Mouse (Mus musculus): ENCODE measurements around the gene Slc35g1. TPM values are rescaled to one million over a fixed set of nuclear protein-coding genes. Genes with fewer than 3 reads are reported as not detected.
"Not testable (repeated sequence)": the region's sequence is repeated elsewhere in the genome, so short reads cannot be mapped to it uniquely, and the experiment has no call there.

The Slc35g1 gene
- total RNA-seq, 1 experiment from 2014 or later: 2.1 TPM

DNA sequence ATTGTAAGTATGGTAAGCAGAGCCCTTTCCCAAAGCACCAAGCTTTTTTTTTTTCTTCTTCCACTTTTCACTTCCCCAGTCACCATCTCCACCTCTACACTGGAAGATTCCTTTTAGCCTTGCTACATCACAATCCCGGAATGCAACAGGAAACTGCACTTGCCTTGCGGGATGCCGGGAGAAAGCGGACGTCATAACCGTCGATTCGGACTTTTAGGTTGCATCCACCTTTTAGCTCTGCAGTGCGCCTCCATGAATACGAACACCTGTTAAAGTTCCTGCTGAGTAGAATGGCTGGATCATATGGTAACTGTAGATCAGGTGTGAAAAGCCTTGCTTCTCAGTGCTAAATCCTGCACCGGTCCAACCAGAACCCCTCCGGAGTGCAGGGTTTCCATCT is 12.0 kb upstream of the Slc35g1 start:
- ATAC-seq (ENCODE audit: extremely low read depth, insufficient number of reproducible peaks, low FRiP score, poor library complexity, severe bottlenecking): no peak

DNA sequence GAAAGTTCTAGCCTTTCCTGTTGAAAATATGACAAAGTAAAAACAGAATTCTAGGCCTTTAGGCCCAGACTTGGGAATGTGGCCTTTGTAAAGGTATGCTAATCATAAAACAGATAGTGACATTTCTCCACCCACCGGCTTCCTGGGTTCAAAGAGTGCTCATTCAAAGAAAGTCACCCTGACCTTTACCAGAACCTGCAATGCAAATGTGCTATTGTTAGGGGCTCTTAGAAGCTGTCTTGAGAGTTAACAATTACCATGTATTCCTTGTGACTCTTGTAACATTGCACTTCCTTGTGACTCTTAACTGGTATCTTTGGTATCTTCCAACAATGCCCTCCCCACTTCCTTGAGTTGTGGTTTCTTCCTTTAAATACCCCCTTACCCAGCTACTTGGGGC is 8.8 kb upstream of the Slc35g1 start:
- ATAC-seq (ENCODE audit: extremely low read depth, insufficient number of reproducible peaks, low FRiP score, poor library complexity, severe bottlenecking): not testable (repeated sequence)

DNA sequence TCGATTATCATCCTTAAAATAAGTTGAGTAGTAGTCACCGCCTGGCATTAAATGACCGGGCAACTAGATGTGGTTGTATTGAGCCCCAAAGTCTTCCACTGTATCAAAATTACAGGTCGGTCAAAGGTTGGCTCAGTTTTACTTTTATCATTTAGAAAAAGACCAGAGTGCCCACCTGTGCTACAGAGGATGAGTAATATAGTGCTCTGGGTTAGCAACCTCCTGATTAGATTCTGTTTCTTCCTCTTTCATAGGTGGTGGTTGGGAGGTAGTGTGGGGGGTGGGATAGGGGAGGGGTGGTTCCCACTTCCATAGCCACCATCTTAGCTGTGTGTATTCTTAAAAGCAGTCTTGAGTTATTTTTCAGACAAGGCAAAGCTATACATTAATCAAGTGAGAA is 7.9 kb upstream of the Slc35g1 start:
- no peak for ATAC-seq (ENCODE audit: extremely low read depth, insufficient number of reproducible peaks, low FRiP score, poor library complexity, severe bottlenecking)

DNA sequence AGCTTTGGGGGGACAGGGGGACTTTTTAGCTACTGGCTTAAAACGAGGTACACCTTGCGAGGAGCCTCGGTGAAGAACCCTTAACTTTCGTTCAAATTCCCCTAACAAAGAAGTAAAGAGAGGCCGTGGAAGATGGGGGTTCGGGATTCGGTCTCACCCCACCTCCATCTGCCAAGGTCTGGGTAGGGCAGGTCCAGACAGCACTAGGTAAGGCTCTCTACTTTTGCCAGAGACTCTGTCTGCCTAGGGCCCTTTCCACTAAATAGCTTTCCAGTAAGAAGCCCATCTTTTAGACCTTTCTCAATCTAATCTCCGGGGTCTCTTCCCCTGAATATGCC is 822 bp downstream of the Slc35g1 start:
- ATAC-seq (ENCODE audit: extremely low read depth, insufficient number of reproducible peaks, low FRiP score, poor library complexity, severe bottlenecking): no peak

DNA sequence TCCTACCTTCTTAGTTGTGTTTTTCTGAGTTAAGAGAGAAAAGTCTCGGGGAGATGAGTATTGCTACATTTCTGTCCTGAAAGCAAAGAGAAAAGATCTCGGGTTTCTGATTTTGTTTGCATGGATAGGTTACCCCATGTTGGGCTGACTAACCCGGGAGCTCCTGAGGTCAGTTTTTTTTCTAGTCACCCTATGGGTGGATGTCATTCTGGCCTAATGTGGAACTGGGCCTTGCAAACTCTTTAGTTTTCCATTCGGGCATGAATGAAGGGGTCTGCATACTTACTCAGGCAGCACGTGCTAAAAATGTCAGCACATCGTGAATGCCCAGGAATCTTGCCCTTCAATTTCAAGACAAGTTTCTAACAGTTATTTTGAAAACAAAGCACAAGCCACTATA is 1.2 kb downstream of the Slc35g1 start:
- ATAC-seq (ENCODE audit: extremely low read depth, insufficient number of reproducible peaks, low FRiP score, poor library complexity, severe bottlenecking): no peak

DNA sequence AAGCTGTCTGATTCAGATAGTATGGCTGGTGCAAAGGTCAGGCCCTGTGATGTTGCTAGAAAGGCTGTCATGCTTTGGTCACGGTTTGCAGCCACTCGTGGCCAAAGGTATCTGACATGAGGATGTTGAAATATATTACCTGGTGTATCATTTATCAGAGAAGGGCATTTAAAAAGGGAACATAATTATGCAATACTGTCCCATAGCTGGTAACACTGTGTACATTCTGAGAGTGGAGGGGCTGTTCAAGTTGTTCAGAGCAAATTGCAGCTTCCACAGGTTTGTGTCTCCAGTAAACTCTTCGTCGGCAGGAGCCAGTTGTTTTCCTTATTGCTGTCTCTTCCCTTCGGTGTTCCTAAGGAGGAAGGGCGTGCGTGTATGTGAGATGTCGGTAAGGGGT is 3.2 kb downstream of the Slc35g1 start:
- ATAC-seq (ENCODE audit: extremely low read depth, insufficient number of reproducible peaks, low FRiP score, poor library complexity, severe bottlenecking): no peak

DNA sequence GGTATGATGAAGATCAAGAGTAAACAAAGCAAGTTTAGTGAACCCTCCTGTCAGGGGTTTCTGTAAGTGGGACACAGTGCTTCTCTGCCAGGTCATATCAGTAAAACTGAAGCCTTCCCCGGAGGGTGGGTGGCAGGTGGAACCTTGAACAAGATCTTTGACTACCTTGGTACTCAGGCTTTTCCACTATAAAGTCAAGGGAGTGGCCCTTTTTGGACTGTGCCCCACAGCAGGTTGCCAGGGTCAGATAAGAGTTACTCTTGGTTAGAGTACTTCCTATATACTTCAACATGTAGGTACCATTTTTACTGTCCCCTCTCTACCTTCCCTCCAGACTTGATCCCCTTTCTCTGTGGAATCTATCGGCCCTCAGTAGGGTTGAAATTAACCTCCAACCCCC is 5.1 kb downstream of the Slc35g1 start:
- ATAC-seq (ENCODE audit: extremely low read depth, insufficient number of reproducible peaks, low FRiP score, poor library complexity, severe bottlenecking): no peak

DNA sequence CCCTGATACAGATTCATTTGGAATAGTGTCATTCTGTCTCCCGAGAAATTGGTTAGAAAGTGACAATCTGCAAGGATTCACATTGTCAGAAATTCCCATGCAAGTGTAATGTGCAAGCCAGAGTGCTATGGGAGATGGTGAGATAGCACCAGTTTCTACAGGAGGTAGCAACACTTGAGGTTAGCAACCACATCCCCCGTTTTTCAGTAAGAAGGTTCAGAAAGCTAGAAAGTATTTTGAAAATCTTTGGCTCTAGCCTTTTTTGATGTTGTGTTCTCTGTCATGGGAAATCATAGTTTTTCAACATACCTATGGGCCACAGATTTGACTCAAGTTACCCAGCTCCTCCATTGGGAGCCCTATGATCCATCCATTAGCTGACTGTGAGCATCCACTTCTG is 5.6 kb downstream of the Slc35g1 start:
- ATAC-seq (ENCODE audit: extremely low read depth, insufficient number of reproducible peaks, low FRiP score, poor library complexity, severe bottlenecking): no peak

DNA sequence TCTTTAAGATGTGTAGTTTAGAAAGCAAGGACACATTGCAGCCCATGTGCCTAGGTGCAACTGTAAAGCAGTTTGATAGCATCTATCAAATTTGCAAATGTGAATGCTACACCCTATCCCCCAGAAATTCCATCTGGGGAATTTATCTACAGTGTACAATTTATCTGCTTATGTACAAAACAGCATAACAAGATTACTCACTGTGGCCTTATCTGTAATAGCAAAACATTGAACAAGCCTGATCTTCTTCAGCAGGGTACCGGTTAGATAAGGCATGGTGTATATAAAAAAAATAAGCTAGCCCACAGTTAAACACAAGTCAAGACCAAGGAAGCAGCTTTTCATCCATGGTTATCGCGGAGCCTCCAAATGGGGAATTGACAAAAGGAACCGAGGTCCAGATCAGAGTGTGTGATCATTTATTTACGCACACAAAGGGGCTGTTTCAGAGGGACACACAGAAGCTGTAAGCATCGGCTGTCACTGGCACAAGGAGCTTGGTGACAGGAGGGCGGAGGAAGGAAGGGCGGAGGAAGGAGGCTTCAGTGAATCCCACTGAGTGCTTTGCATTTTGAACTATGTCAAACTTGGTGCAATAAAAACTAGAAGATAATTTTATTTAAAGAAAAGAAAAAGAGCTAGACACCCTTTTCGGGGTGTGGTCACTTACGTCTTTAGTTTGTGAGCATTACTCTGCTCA is 14.7 kb downstream of the Slc35g1 start:
- no peak for ATAC-seq (ENCODE audit: extremely low read depth, insufficient number of reproducible peaks, low FRiP score, poor library complexity, severe bottlenecking)

DNA sequence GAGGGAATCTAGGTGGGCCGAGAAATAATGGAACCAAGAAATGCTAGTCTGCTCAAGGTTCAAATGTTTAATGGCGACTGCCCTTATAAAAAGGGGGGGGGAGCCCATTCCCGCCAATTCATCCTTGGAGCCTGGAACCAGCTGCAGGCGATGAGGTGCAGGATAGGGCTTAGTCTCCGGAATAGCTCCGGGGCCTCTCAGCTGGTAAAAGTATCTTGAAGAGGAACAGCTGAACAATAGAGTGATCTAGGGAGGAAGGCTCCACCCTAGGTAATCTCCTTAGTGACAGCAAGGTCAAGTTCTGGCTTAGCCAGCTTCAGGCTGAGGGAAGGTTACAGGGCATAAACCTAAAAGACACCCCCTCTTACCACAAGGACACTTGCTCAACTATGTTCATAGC is 18.1 kb downstream of the Slc35g1 start:
- ATAC-seq (ENCODE audit: extremely low read depth, insufficient number of reproducible peaks, low FRiP score, poor library complexity, severe bottlenecking): no peak

DNA sequence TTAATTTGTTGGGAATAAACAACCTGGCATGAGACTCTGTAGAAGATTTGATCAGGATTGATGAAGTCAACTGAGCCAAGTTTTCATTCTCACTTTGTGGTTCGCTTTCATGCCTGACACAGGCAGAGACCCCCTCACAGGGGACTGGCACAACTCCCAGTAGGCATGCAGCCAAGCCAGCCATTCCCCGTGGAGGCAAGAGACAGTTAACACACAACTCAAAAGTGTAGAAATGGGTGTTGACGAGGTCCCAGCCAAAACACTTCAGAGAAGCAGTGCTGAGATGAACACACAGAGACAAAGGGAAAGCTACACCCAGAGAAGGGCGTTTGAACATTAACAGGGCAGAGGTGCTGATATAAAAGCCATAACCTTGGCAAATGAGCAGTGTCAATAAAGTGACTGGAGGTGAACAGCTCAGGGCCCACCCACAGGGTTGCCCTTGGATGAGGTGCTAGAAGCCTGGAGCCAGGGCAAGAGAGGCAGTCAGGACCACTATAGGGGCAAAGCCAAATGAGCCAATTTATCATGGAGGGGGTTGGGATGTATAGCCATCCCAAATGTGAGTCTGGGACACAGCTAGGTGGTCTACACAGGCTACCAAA is 23.1 kb downstream of the Slc35g1 start:
- ATAC-seq (ENCODE audit: extremely low read depth, insufficient number of reproducible peaks, low FRiP score, poor library complexity, severe bottlenecking): no peak

DNA sequence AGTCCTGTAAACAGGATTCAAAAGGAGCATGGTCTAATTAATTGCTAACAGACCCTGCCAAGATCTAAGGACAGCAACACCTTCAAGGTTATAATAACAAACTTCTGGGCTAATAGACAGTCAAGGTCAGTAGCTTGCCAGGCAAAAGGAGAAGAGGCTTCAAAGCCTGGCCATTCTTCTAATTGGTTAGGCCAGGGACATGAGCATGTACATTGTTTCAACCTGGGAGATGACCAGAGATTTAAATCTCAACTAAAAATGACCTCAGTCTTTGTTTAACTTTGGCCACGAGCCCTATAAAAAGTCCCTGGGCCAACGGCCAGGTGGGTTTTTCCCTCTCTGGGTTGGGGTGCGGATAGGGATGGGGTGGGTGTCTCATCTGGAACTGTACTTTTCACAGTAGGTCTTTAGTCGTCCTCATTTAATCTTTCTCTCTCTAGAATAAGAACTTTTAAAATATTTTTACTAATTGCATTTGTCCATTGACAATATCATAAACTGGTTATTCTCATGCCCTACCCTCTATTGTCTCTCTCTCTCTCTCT is 25.0 kb downstream of the Slc35g1 start:
- no peak for ATAC-seq (ENCODE audit: extremely low read depth, insufficient number of reproducible peaks, low FRiP score, poor library complexity, severe bottlenecking)

DNA sequence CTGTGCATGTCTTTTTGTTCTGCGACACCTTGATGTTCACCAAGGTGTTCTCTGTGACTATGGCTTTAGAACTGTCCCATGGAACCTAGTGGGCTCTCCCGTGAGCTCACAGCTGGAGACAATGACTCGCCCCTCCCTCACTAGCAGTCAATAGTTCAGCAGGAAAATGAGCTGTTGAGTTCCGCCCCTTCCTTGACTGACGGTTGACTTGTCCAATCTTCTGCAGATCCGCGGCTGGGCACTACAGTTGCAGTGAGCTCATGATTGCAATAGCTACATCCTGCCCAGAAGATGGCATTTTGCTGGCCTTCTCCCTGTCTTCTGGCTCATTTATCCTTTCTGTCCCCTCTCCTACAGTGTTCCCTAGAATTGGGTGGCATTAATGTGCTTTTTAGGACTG is 25.7 kb downstream of the Slc35g1 start:
- no peak for ATAC-seq (ENCODE audit: extremely low read depth, insufficient number of reproducible peaks, low FRiP score, poor library complexity, severe bottlenecking)

DNA sequence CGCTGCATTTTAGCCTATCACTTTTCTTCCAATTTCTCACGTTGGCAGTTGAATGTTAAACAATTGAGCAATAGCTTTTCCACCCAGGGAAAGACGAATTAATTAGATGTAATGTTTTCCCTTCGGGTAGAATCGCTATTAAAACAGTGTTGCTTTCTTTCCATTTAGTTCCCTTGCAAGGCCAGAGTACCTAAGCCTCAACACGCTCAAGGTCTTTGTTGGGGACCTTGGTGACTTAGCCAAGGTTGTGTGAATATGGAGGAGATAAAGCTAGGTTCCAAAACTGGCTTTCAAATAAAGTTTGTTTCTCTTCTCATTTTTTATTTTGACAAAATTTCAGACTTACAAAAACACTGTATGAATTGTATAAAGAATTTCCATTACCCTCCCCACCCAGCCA is 27.1 kb downstream of the Slc35g1 start:
- no peak for ATAC-seq (ENCODE audit: extremely low read depth, insufficient number of reproducible peaks, low FRiP score, poor library complexity, severe bottlenecking)

DNA sequence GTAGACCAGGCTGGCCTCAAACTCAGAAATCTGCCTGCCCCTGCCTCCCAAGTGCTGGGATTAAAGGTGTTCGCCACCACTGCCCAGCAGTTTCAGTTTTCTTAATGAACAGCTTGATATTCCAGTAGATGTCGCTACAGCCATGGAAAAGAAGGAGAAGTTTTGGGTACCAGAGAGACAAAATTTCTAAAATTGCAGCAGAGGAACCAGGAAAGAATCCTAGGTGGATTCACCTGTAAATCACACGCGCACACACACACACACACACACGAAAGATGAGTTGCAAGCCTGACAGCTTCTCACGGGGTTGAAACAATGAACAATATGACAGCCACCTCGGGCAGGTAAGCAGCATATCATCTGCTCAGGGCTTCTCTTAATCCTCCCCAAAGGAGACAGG is 28.1 kb downstream of the Slc35g1 start:
- no peak for ATAC-seq (ENCODE audit: extremely low read depth, insufficient number of reproducible peaks, low FRiP score, poor library complexity, severe bottlenecking)

DNA sequence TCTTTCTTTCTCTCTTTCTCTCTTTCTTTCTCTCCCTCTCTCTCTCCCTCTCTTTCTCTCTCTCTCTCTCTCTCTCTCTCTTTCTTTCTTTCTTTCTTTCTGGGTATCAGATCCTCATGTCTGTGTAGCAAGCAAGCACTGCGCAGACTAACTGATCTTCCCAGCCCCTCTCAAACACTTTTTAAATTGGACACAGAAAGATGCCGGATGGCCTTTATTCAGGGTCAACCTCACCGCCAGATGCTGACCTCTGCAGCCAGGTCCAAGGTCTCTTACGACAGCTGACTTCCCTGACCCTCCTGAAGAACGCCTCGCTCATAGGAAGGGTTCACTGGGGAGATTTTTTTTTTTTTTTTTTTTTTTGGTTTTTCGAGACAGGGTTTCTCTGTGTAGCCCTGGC is 28.8 kb downstream of the Slc35g1 start:
- ATAC-seq (ENCODE audit: extremely low read depth, insufficient number of reproducible peaks, low FRiP score, poor library complexity, severe bottlenecking): no peak

DNA sequence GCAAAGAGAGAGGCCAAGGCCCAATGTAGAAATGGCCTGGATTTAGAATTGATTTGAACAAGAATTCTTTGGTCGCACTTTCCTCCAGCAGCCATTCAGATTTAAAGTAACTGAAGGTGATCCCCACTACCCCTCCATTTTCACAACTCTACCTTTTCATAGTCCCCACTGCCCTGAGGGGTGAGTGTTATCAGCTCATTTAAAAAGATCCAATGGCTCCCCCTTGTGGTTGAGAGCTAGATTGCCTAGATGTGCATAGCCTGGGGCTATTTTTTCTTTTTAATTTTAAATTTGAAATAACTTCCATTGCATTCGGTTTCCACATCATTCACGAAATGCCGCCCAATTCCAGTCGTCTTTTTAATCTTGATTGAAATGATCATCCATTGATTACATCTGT is 33.5 kb downstream of the Slc35g1 start:
- no peak for ATAC-seq (ENCODE audit: extremely low read depth, insufficient number of reproducible peaks, low FRiP score, poor library complexity, severe bottlenecking)

DNA sequence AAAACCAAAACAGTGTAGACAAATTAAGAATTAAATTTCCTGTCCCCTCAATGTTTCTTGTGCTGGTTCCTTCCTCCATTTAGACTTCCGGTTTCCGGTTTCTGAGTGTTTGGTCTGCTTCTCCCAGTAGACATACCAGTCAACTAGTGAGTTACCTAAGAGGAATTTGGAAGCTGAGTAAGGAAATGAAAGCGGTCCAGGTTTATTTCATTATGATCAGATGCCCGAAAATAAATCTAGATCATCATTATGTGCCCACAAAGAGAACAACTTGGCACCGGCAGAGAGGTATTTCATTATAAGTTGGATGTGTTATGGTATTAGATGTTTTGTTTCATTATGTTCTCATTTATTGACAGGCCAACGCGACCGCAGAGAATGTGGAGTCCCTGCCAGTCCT is 34.7 kb downstream of the Slc35g1 start:
- no peak for ATAC-seq (ENCODE audit: extremely low read depth, insufficient number of reproducible peaks, low FRiP score, poor library complexity, severe bottlenecking)

DNA sequence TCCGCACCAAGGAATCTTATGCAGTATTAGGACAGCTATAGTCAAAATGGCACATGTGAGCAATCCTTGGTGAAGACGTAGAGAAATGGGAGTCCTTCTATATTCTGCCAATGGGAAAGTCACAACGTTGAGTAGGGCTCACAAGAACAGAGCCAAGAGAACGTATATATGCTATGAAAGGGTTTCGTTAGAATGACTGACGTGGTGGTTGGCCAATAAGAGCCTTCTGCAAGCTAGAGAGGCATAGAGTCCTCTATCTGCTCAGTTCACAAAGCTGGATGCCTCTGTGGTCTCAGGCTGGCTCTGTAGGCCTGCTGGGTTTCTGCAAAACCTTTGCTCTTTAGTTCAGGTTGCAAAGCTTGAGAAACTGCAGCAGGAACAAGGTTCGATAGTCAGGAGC is 35.5 kb downstream of the Slc35g1 start:
- ATAC-seq (ENCODE audit: extremely low read depth, insufficient number of reproducible peaks, low FRiP score, poor library complexity, severe bottlenecking): no peak

DNA sequence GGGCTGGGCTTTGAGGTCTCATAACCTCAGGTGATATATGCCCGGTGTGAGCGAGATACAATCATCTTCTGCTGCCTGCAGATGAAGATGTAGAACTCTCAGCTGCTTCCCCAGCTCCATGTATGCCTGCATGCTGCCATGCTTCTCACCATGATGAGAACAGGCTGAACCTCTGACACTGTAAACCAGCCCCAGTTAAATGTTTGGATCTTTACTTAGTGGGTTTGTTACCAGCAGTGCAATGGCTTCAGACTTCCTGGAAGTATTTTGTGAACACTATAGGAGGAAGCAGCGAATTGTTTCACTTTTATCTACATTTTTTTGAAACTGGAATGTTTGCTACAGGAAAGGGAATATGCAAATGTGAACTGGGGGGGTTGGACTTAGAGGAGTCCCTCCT is 36.2 kb downstream of the Slc35g1 start:
- no peak for ATAC-seq (ENCODE audit: extremely low read depth, insufficient number of reproducible peaks, low FRiP score, poor library complexity, severe bottlenecking)

DNA sequence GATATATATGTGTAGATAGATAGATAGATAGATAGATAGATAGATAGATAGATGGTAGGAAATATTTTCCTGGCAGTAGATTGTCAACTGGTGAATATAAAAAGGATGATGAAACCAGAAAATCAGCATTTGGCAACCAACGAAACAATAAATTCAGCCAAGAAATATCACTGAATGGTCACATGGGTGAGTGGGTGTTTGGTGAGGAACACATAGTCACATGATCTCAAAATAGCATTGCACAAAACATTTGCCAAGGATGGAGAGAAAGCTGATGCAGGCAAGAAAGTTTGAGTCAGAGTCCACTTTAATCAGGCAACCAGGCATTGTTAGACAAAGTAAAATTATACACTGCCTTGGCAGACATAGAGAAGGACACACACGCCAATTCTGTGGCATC is 37.6 kb downstream of the Slc35g1 start:
- no peak for ATAC-seq (ENCODE audit: extremely low read depth, insufficient number of reproducible peaks, low FRiP score, poor library complexity, severe bottlenecking)

Data from neutrophil, adult 5-6 weeks (primary cell).